Mouse (Mus musculus): ENCODE results near the gene Bcl2l15.

Bcl2l15 gene

GRCm38 (mm10) chr3:103862721-103863220, 30.4 kb downstream of the Bcl2l15 start:
- in situ Hi-C loops (cut with MboI, MseI) = no loop called here

GRCm38 (mm10) chr3:103864200-103864599, 31.8 kb downstream of the Bcl2l15 start:
- in situ Hi-C loops (cut with MboI, MseI) = no loop called here

- in situ Hi-C loops (cut with MboI, MseI) = no loop called here
These were observed 35.1 kb downstream of the Bcl2l15 start for GRCm38 (mm10) chr3:103867424-103867971.

- in situ Hi-C loops (cut with MboI, MseI) = no loop called here
These were observed 35.6 kb downstream of the Bcl2l15 start for GRCm38 (mm10) chr3:103868008-103868407.

GRCm38 (mm10) chr3:103872663-103873098, 40.3 kb downstream of the Bcl2l15 start:
- in situ Hi-C loops (cut with MboI, MseI) = loop anchor here (5.0 kb wide), 2 partner anchors 60 to 80 kb away; partner anchors contain the start of gene Hipk1 (in 1 of the 2)

GRCm38 (mm10) chr3:103874329-103874728, 41.9 kb downstream of the Bcl2l15 start:
- in situ Hi-C loops (cut with MboI, MseI) = loop anchor here (5.0 kb wide), 2 partner anchors 62 to 82 kb away; partner anchors contain the start of gene Hipk1 (in 1 of the 2)

- in situ Hi-C loops (cut with MboI, MseI) = loop anchor here (5.0 kb wide), 1 partner anchor 34 kb away; no protein-coding TSS in a partner anchor
These were observed 53.5 kb downstream of the Bcl2l15 start for GRCm38 (mm10) chr3:103885946-103886345.

GRCm38 (mm10) chr3:103887581-103887980, 55.2 kb downstream of the Bcl2l15 start:
- in situ Hi-C loops (cut with MboI, MseI) = loop anchor here (5.0 kb wide), 1 partner anchor 35 kb away; no protein-coding TSS in a partner anchor

- in situ Hi-C loops (cut with MboI, MseI) = no loop called here
These were observed 61.0 kb downstream of the Bcl2l15 start for GRCm38 (mm10) chr3:103893374-103893773.

Data from T-helper 17 cell (primary cell).